Mouse (Mus musculus): ENCODE data around the gene Fam234a.

GRCm38 (mm10) chr17:26235077-26235815 lies 8.8 kb downstream of the Fam234a start:
- TF ChIP-seq ZC3H11A (IDR thresholded peaks at IDR 0.05; ENCODE audit: borderline replicate concordance, low read depth, low read length) (no peak), CHD2 (IDR thresholded peaks at IDR 0.05; ENCODE audit: low read depth, low read length) (no peak), HCFC1 (IDR thresholded peaks at IDR 0.05; ENCODE audit: borderline replicate concordance, insufficient read depth, low read length) (no peak), MAFK (IDR thresholded peaks at IDR 0.05; ENCODE audit: insufficient read depth, low read depth, low read length) (no peak)
